Mouse (Mus musculus) myocyte (in vitro differentiated cells): Measurements from ENCODE around the gene Spata31d1a.

ENCODE experiments used
- E2F4 ChIP-seq: IDR thresholded peaks from one replicate; pipeline ENCODE4 v1.6.1; 2011; ENCODE audit warnings: mild to moderate bottlenecking, control low read depth, moderate library complexity; ENCODE audit not compliant: insufficient read depth
- MAX ChIP-seq: IDR thresholded peaks from one replicate; pipeline ENCODE4 v1.6.1; 2011; ENCODE audit warnings: low read depth, mild to moderate bottlenecking, control low read depth
- POLR2A ChIP-seq: IDR thresholded peaks from one replicate; pipeline ENCODE4 v1.6.1; 2011; ENCODE audit warnings: low read depth, mild to moderate bottlenecking, control low read depth, moderate library complexity; ENCODE audit not compliant: insufficient read length
- POLR2AphosphoS2 ChIP-seq: IDR thresholded peaks from one replicate; pipeline ENCODE4 v1.6.1; 2011; ENCODE audit warnings: low read depth, control low read depth; ENCODE audit not compliant: insufficient read length
- TCF12 ChIP-seq: IDR thresholded peaks from one replicate; pipeline ENCODE4 v1.6.1; 2011; ENCODE audit warnings: mild to moderate bottlenecking, control low read depth; ENCODE audit not compliant: poor library complexity, insufficient read depth, severe bottlenecking
- USF1 ChIP-seq: IDR thresholded peaks from one replicate; pipeline ENCODE4 v1.6.1; 2011; ENCODE audit warnings: low read depth, mild to moderate bottlenecking, control low read depth, moderate library complexity

GRCm38 (mm10) chr13:59691478-59691877 is 18.7 kb downstream of the Spata31d1a start:
- TF ChIP-seq POLR2A (no peak), MAX (no peak), TCF12 (no peak), USF1 (no peak), E2F4 (no peak), POLR2AphosphoS2 (no peak)
